In genomic region chr15:99001451-99001931, GRCm38 (mm10) we compare ENCODE assay signal across 8 mouse cellular contexts. TPM values are rescaled to one million over a fixed set of nuclear protein-coding genes. Genes with fewer than 3 reads are reported as not detected.
A peak's percentile ranks its signal among the peaks of the same experiment; 100 is the strongest.
DNase-seq lines count a peak whose midpoint lies in the region; ATAC-seq and TF ChIP-seq lines count a peak whose summit lies in the region.

No protein-coding gene starts in this region.

- peak; percentile 32 for DNase-seq in thymus, postnatal 4 days
- DNase-seq in thymus, postnatal 10 days (ENCODE audit: low spot score in 2 of 2) = no peak
- DNase-seq in midbrain, embryonic 10.5 days (ENCODE audit: low spot score) = no peak
- no peak for DNase-seq in layer of hippocampus, adult 8-10 months (ENCODE audit: low spot score in 2 of 2)
- DNase-seq in frontal cortex, adult 2 months (ENCODE audit: extremely low spot score in 1 of 2, low spot score in 1 of 2) = no peak
- DNase-seq in thymus, postnatal 25 days = no peak

- 20% methylated on average over 17 of the region's 17 CpGs for WGBS in forebrain, embryonic 13.5 days
- 14% methylated on average over 17 of the region's 17 CpGs for WGBS in intestine, postnatal 0 days
- 25% methylated on average over 17 of the region's 17 CpGs for WGBS in midbrain, embryonic 10.5 days

- peak overlapping the region; percentile 39 for H3K4me2 ChIP-seq in forebrain, embryonic 13.5 days
- H3K4me2 ChIP-seq in intestine, postnatal 0 days (replicated peaks; ENCODE audit: low read depth) = peak overlapping the region; percentile 66

- no peaks in the 10 kb centered on the region for H3K36me3 ChIP-seq in forebrain, embryonic 13.5 days (ENCODE audit: poor library complexity, severe bottlenecking)
- no peaks in the 10 kb centered on the region for H3K36me3 ChIP-seq in intestine, postnatal 0 days (ENCODE audit: control insufficient read depth, insufficient read depth)
- H3K36me3 ChIP-seq in midbrain, embryonic 10.5 days = no peaks in the 10 kb centered on the region

- 0 out of 2 replicates have a peak, but pooled peaks cover 6% of the 10 kb centered on the region for H3K27me3 ChIP-seq in forebrain, embryonic 13.5 days
- no peaks in the 10 kb centered on the region for H3K27me3 ChIP-seq in intestine, postnatal 0 days (replicated peaks; ENCODE audit: control insufficient read depth, insufficient read depth, low read length)
- peaks cover 14% of the 10 kb centered on the region for H3K27me3 ChIP-seq in midbrain, embryonic 10.5 days (ENCODE audit: low read depth, poor library complexity, severe bottlenecking)

- ATAC-seq in forebrain, embryonic 13.5 days = 0 out of 2 replicates have a peak, but pooled peaks have one; percentile 13
- peak; percentile 28; the same call in 1 of the 2 replicates for ATAC-seq in intestine, postnatal 0 days

- H3K4me3 ChIP-seq in forebrain, embryonic 13.5 days = peak overlapping the region; percentile 7; the same call in 1 of the 2 replicates
- no peak overlapping the region for H3K4me3 ChIP-seq in intestine, postnatal 0 days (ENCODE audit: low read depth, low read length)
- H3K4me3 ChIP-seq in midbrain, embryonic 10.5 days = peak overlapping the region; percentile 29

- H3K9me3 ChIP-seq in forebrain, embryonic 13.5 days (replicated peaks) = no peaks in the 10 kb centered on the region
- no peaks in the 10 kb centered on the region for H3K9me3 ChIP-seq in intestine, postnatal 0 days (ENCODE audit: control insufficient read depth)
- H3K9me3 ChIP-seq in midbrain, embryonic 10.5 days (replicated peaks) = no peaks in the 10 kb centered on the region

- H3K9ac ChIP-seq in forebrain, embryonic 13.5 days = 0 out of 2 replicates have a peak overlapping the region, but pooled peaks have one; percentile 18
- H3K9ac ChIP-seq in intestine, postnatal 0 days (ENCODE audit: low read depth, low read length) = no peak overlapping the region

- H3K4me1 ChIP-seq in forebrain, embryonic 13.5 days = peaks cover 11% of the 10 kb centered on the region
- H3K4me1 ChIP-seq in intestine, postnatal 0 days (replicated peaks; ENCODE audit: control insufficient read depth, insufficient read depth, low read length) = no peaks in the 10 kb centered on the region
- peaks cover 38% of the 10 kb centered on the region for H3K4me1 ChIP-seq in midbrain, embryonic 10.5 days

- 0 out of 2 replicates have a peak, but pooled peaks have one; percentile 27 for TF ChIP-seq CTCF in intestine, postnatal 0 days (IDR thresholded peaks at IDR 0.05; ENCODE audit: low read depth)

- no peak overlapping the region for H3K27ac ChIP-seq in forebrain, embryonic 13.5 days
- H3K27ac ChIP-seq in intestine, postnatal 0 days (ENCODE audit: low read depth, low read length) = no peak overlapping the region
- peak overlapping the region; percentile 67 for H3K27ac ChIP-seq in midbrain, embryonic 10.5 days (replicated peaks)

RNA-seq across cellular contexts. Expression of gene Tuba1c, which starts 28.2 kb away (rescaled TPM):
- 97.6 and 102 TPM in 2 replicates for polyA plus RNA-seq in forebrain, embryonic 13.5 days (2015; fragmentation: Nextera tagmentation; extraction: Ambion mirVana)
- polyA plus RNA-seq in intestine, postnatal 0 days (2015; fragmentation: Nextera tagmentation; extraction: Ambion mirVana) = 271 and 315 TPM in 2 replicates
- polyA plus RNA-seq in midbrain, embryonic 10.5 days (2016; fragmentation: Nextera tagmentation; extraction: Ambion mirVana) = 118 and 129 TPM in 2 replicates
- 10 to 100 TPM; 47.7 to 64.5 (median 52.7) TPM for total RNA-seq in layer of hippocampus, adult 8-10 months (2022)
- polyA plus RNA-seq in frontal cortex, adult 2 months (2012; rRNA removed) = 5.8 and 10.6 TPM in 2 replicates

RNA-seq across cellular contexts. Expression of gene Tuba1a, which starts 48.0 kb away (rescaled TPM):
- 10,586 and 11,102 TPM in 2 replicates for polyA plus RNA-seq in forebrain, embryonic 13.5 days (2015; fragmentation: Nextera tagmentation; extraction: Ambion mirVana)
- 457 and 503 TPM in 2 replicates for polyA plus RNA-seq in intestine, postnatal 0 days (2015; fragmentation: Nextera tagmentation; extraction: Ambion mirVana)
- 4,467 and 6,520 TPM in 2 replicates for polyA plus RNA-seq in midbrain, embryonic 10.5 days (2016; fragmentation: Nextera tagmentation; extraction: Ambion mirVana)
- total RNA-seq in layer of hippocampus, adult 8-10 months (2022) = 100 to 1,000 TPM; 800 to 882 (median 860) TPM
- 1,817 and 1,854 TPM in 2 replicates for polyA plus RNA-seq in frontal cortex, adult 2 months (2012; rRNA removed)

RNA-seq across cellular contexts. Expression of gene Gm49450, which starts 48.1 kb away (rescaled TPM):
- not detected in 2 replicates for polyA plus RNA-seq in forebrain, embryonic 13.5 days (2015; fragmentation: Nextera tagmentation; extraction: Ambion mirVana)
- not detected in 2 replicates for polyA plus RNA-seq in intestine, postnatal 0 days (2015; fragmentation: Nextera tagmentation; extraction: Ambion mirVana)
- polyA plus RNA-seq in midbrain, embryonic 10.5 days (2016; fragmentation: Nextera tagmentation; extraction: Ambion mirVana) = not detected in 2 replicates
- not detected for total RNA-seq in layer of hippocampus, adult 8-10 months (2022)
- polyA plus RNA-seq in frontal cortex, adult 2 months (2012; rRNA removed) = 0.17 and 3.5 TPM in 2 replicates

RNA-seq across cellular contexts. Expression of gene Prph, which starts 53.5 kb away (rescaled TPM):
- 0.94 and 1.6 TPM in 2 replicates for polyA plus RNA-seq in forebrain, embryonic 13.5 days (2015; fragmentation: Nextera tagmentation; extraction: Ambion mirVana)
- polyA plus RNA-seq in intestine, postnatal 0 days (2015; fragmentation: Nextera tagmentation; extraction: Ambion mirVana) = 29.8 and 32.7 TPM in 2 replicates
- polyA plus RNA-seq in midbrain, embryonic 10.5 days (2016; fragmentation: Nextera tagmentation; extraction: Ambion mirVana) = 3.3 and 4.2 TPM in 2 replicates
- 1 to 10 TPM in 3 of 4 experiments, under 1 TPM in 1; 0.96 to 1.9 (median 1.4) TPM for total RNA-seq in layer of hippocampus, adult 8-10 months (2022)
- 0.69 and 0.90 TPM in 2 replicates for polyA plus RNA-seq in frontal cortex, adult 2 months (2012; rRNA removed)
